39 mouse cellular contexts compared by ENCODE assay signal in genomic region chr19:59404082-59404481, GRCm38 (mm10). TPM values are rescaled to one million over a fixed set of nuclear protein-coding genes. Genes with fewer than 3 reads are reported as not detected.
"Had no signal": no experiment of that assay in that cellular context is flagged by ENCODE, and none has a peak within 500 bp of the region (broad histone marks: within the 10 kb centered on the region; RNA-seq: fewer than 3 reads in every experiment).

No protein-coding gene starts in this region.

- H3K4me3 ChIP-seq: limb, embryonic 10.5 days; limb, embryonic 12.5 days; limb, embryonic 13.5 days; limb, embryonic 15.5 days; liver, embryonic 12.5 days; liver, embryonic 13.5 days; liver, embryonic 15.5 days; lung, embryonic 15.5 days; megakaryocyte, embryonic 14.5 days; midbrain, embryonic 10.5 days; midbrain, embryonic 12.5 days; midbrain, embryonic 13.5 days; midbrain, embryonic 15.5 days; myocyte; neural tube, embryonic 12.5 days had no signal

- H3K9me3 ChIP-seq: limb, embryonic 10.5 days; limb, embryonic 12.5 days; limb, embryonic 13.5 days; limb, embryonic 15.5 days; liver, embryonic 12.5 days; liver, embryonic 13.5 days; liver, embryonic 15.5 days; lung, embryonic 15.5 days; megakaryocyte, embryonic 14.5 days; midbrain, embryonic 10.5 days; midbrain, embryonic 12.5 days; midbrain, embryonic 13.5 days; midbrain, embryonic 15.5 days; neural tube, embryonic 12.5 days had no signal

- H3K9ac ChIP-seq: limb, embryonic 12.5 days; limb, embryonic 13.5 days; limb, embryonic 15.5 days; liver, embryonic 12.5 days; liver, embryonic 13.5 days; liver, embryonic 14.5 days; liver, embryonic 15.5 days; liver, postnatal 0 days; lung, embryonic 14.5 days; lung, embryonic 15.5 days; midbrain, embryonic 12.5 days; midbrain, embryonic 13.5 days; midbrain, embryonic 15.5 days; neural tube, embryonic 12.5 days had no signal

- DNase-seq: left cerebral cortex, postnatal 4 days; liver; liver, embryonic 13.5 days; liver, postnatal 0 days; lung, adult 18-20 months; lung, adult 2 months; lung, embryonic 14.5 days; lung, postnatal 10 days; lung, postnatal 14 days; lung, postnatal 36 days; lung, postnatal 4 days; midbrain, embryonic 14.5 days had no signal

- H3K4me1 ChIP-seq: liver, embryonic 12.5 days; liver, embryonic 15.5 days; lung, embryonic 15.5 days; megakaryocyte, embryonic 14.5 days; midbrain, embryonic 12.5 days; midbrain, embryonic 15.5 days; neural tube, embryonic 12.5 days had no signal

- H3K36me3 ChIP-seq: limb, embryonic 10.5 days; limb, embryonic 12.5 days; limb, embryonic 13.5 days; limb, embryonic 15.5 days; liver, embryonic 12.5 days; liver, embryonic 13.5 days; liver, embryonic 15.5 days; lung, embryonic 15.5 days; midbrain, embryonic 10.5 days; midbrain, embryonic 12.5 days; midbrain, embryonic 13.5 days; midbrain, embryonic 15.5 days; neural tube, embryonic 12.5 days had no signal

- H3K27ac ChIP-seq: limb, embryonic 10.5 days; limb, embryonic 12.5 days; limb, embryonic 13.5 days; limb, embryonic 15.5 days; liver, embryonic 12.5 days; liver, embryonic 13.5 days; liver, embryonic 14.5 days; liver, embryonic 15.5 days; lung, embryonic 15.5 days; macrophage; midbrain, embryonic 10.5 days; midbrain, embryonic 12.5 days; midbrain, embryonic 13.5 days; midbrain, embryonic 15.5 days; neural tube, embryonic 12.5 days had no signal

- H3K4me2 ChIP-seq: limb, embryonic 12.5 days; limb, embryonic 13.5 days; limb, embryonic 15.5 days; liver, embryonic 11.5 days; liver, embryonic 12.5 days; liver, embryonic 13.5 days; liver, embryonic 15.5 days; lung, embryonic 14.5 days; lung, embryonic 15.5 days; midbrain, embryonic 11.5 days; midbrain, embryonic 12.5 days; midbrain, embryonic 13.5 days; midbrain, embryonic 15.5 days; neural tube, embryonic 12.5 days had no signal

- ATAC-seq: liver, embryonic 12.5 days; liver, postnatal 0 days; lung, postnatal 0 days; midbrain, embryonic 13.5 days; midbrain, embryonic 15.5 days; midbrain, embryonic 16.5 days had no signal

RNA-seq across cellular contexts. Expression of gene Emx2, which starts 54.1 kb away (rescaled TPM):
- total RNA-seq: liver, adult 2 months; megakaryocyte progenitor cell, adult 5-6 weeks; megakaryocyte, adult 5-6 weeks; megakaryocyte-erythroid progenitor cell, adult 5-6 weeks; monocyte, adult 5-6 weeks had no signal
- polyA plus RNA-seq: liver, adult 2 months; liver, embryonic 13.5 days; liver, embryonic 16.5 days; liver, postnatal 0 days; lung, adult 2 months; lung, embryonic 14.5 days; lung, embryonic 16.5 days; lung, postnatal 0 days; macrophage; myocyte had no signal
